Mouse (Mus musculus) lung, postnatal 10 days (tissue): ENCODE measurements at regions not wholly inside any gene's neighbourhood (a gene's known extent, or its start where the extent isn't known, plus 50 kb on each side); places are given as distances from the start of the nearest gene placed in this dataset.

Source experiments
- DNase-seq: peaks from one replicate; pipeline ENCODE4 v3.0.0; 2021

DNA sequence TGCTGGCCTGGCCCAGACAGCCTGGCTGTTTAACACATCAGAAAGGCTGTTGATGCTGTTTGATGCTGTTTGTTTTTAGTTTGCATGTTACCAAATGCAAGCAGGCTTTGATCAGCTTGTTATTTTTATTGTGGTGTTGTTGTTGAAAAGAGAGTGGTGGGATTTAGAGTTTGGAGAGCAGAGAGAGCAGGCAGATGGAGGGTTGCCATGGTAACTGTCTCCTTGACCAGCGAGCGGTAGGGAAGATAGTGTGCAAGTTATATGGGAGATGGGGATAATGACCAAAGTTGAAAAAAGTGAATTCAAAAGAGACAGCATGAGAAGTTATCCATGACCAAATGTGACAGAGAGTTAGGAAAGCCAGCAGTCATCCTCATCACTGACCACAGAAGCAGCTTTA is 83.3 kb downstream of the Cmc2 start:
- DNase-seq = no peak

DNA sequence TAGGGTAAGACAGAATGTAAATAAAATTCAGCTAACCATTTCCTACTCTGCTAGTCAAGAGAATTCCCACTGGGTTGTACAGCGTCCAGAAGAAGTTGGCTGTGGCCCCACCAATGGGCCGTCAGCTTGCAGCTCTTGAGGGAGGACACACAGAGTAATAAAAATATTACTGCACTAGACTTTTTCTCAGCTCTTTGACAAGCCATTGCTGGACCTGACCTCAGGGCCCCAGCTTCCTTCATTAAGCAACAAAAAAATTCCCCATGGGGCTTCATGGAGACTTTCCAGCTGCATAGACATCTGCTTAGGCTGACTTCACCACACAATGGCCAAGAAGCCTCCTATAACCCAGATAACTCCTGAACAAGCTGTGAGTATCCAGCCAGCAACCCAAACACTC is 89.1 kb downstream of the Cmc2 start:
- DNase-seq = peak; percentile 67

DNA sequence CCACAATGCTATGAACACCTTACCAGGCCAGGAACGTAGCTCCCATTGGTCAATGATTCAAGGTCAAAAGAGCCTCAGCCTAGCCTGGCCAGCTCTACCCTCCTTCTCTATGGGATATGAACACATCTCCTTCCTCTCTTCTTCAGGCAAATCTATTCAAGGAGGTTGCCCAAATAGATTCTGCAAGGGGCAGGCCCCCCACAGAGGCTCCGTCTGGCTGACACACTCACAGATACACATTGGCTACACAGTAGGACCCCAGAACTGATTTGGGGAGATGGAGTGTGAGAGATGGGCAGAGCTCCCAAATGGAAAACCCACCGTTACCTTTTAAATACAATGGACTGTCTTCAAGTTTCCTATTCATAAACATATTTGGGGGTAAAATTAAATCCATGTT is 91.6 kb downstream of the Cmc2 start:
- no peak for DNase-seq

DNA sequence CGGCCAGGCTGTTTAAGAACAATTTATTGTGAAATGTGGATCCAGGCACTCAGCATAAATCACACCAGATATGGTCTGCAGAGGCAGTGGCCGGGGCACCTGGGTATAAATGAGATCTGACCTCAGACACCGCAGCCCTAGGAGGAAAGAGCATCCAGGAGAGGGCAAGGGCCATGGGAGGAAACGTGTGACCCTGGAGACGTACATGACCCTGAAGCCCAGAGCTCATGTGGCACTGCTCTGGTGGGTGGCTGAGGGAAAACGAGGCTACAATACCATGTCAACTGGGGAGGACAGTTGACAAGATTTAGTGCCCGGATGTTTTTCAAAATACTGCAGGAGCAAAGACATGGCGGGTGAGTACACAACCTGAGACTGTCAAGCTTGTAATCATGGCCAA is 93.0 kb downstream of the Cmc2 start:
- no peak for DNase-seq

DNA sequence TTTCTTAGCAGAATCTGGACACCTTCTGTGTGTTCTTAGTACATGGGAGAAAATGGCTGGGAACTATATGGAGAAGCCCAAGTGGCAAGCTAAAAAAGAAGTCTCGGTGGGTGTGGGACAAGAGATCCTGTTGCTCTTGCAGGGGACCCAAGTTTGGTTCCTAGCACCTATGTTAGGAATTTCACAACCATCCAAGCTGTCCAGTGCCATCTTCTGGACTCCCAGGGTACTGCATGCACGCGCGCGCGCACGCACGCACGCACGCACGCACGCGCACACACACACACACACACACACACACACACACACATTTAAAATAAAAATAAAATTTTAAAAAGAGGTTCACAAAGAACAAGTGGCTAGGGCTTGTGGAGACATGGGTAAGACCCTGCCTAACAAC is 94.1 kb downstream of the Cmc2 start:
- DNase-seq = no peak

DNA sequence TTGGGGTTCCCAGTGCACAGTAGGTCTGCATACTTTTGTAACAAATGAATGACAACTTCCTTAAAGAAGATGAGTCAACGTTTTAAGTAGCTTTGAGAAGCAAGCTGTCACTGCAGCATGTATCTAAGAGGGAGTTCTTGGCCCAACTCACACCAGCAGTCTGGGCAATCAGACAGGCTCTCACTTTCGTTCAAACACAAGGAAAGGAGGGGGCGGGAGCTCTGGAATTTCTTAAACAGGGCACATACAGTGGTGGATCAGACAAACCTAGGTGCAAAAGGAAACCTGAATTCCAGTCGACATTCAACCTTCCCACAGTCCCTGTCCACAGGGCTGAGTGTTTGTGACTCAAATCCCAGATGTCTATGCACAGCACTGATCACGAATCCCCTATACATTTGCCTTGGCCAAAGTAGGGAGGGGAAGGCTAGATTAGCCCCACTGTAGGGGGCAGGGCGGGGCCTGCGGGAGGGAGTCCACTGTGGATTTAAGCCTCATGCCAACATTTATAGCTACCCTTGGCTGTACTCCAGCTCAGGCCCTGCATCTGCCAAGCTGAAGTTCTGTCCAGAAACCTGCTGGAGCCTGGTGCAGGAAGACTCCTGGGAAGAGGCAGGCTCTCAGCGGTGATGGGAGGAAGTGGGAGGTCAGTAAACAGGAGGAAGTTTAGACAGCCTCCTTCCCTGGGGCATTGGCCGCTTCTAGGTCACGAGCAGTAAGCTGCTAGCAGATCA is 81.5 kb upstream of the Cdyl2 start:
- peak; percentile 77 for DNase-seq

DNA sequence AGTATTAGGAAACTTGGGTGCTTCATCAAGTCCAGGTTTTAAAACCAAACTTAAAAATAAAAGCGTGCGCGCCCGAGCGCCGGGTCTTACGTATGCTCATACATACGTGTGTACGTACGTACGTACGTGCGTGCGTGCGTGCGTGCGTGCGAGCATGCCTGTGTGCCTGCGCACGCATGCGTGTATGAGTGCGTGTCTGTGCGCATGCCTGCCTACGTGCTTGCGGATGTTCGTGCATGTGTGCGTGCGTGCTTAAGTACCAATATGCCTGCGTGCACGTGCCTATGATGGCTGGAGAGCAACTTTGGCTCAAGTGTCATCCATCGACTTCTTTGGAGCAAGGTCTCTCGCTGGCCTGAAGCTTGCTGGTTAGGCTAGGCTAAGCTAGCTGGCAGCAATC is 68.5 kb upstream of the Cdyl2 start:
- no peak for DNase-seq

DNA sequence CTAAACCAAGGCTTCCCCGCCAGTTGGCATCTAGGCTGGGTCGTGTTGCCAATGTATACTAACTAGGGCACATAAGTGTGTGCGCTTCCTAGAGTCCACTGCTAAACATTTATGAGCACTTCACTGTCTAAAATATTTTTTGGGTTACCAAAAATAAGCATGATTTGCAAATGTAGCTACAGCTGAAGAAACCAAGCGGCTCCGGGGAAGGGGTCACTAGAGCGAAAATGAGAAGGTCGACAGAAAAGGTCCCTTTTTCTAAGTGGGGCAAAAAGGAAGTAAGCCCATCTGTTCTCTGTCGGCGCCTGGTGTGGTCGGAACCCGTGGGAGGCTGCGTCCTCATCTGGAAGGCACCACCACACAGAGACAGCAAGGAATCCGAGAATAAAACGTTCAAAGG is 67.8 kb upstream of the Cdyl2 start:
- DNase-seq = no peak

- no peak for DNase-seq
These were observed 66.2 kb upstream of the Cdyl2 start for GRCm38 (mm10) chr8:116798981-116799380.

DNA sequence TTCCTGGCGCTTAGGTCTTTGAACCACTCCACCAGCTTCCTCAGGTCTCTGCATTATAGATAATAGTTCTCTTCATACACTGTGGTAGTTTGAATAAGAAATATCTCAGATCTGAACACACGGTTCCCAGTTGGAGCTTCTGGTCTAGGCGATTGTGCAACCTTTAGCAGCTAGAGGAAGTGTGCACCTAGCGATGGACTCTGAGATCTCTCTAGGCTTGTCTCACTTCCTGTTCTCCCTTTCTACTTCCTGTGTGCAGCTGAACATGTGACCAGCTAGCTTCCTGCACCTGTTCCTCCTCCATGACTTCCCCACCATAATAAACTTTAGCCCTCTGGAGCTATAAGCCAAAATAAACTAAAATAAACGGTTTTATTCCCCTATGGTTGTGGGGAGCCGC is 62.9 kb upstream of the Cdyl2 start:
- DNase-seq = no peak

GRCm38 (mm10) chr8:116793107-116793506 is 60.3 kb upstream of the Cdyl2 start:
- DNase-seq = no peak

GRCm38 (mm10) chr8:116790294-116790693 is 57.5 kb upstream of the Cdyl2 start:
- no peak for DNase-seq
